Mouse (Mus musculus) heart, embryonic 16.5 days (tissue): ENCODE results near the gene Gsn. TPM values are rescaled to one million over a fixed set of nuclear protein-coding genes. Genes with fewer than 3 reads are reported as not detected.

Experiments used
- ATAC-seq: fragments of 200-750 bp; cut with Nextera tagmentation; replicated peaks from 2 replicates; pipeline ENCODE4 v1.8.0; 2017; ENCODE audit warnings: moderate number of reproducible peaks; ENCODE audit not compliant: insufficient read depth, low FRiP score; ENCODE audit errors: extremely low read depth
- H3K27ac ChIP-seq: fragments of 300-500 bp; sonication (generic); 2 replicates; pipeline ENCODE4 v1.5.1; 2014; ENCODE audit warnings: mild to moderate bottlenecking, low read length, control low read depth, moderate library complexity
- H3K27me3 ChIP-seq: fragments of 300-500 bp; sonication (generic); 2 replicates; pipeline ENCODE4 v1.6.1; 2014; ENCODE audit warnings: low read length, mixed read lengths; ENCODE audit not compliant: control insufficient read depth, insufficient read depth
- H3K36me3 ChIP-seq: fragments of 300-500 bp; sonication (generic); 2 replicates; pipeline ENCODE4 v1.6.1; 2014; ENCODE audit not compliant: control insufficient read depth, insufficient read depth
- H3K4me1 ChIP-seq: fragments of 300-500 bp; sonication (generic); 2 replicates; pipeline ENCODE4 v1.6.1; 2014; ENCODE audit warnings: low read length, mixed read lengths; ENCODE audit not compliant: control insufficient read depth, insufficient read depth
- H3K4me2 ChIP-seq: fragments of 300-500 bp; sonication (generic); 2 replicates; pipeline ENCODE4 v1.6.1; 2014; ENCODE audit warnings: low read depth, mild to moderate bottlenecking, control low read depth, low read length
- H3K4me3 ChIP-seq: fragments of 300-500 bp; sonication (generic); 2 replicates; pipeline ENCODE4 v1.5.1; 2014; ENCODE audit warnings: mild to moderate bottlenecking, control low read depth, low read length
- H3K9ac ChIP-seq: fragments of 300-500 bp; sonication (generic); 2 replicates; pipeline ENCODE4 v1.6.1; 2014; ENCODE audit warnings: low read length, control low read depth
- H3K9me3 ChIP-seq: fragments of 300-500 bp; sonication (generic); replicated peaks from 2 replicates; pipeline ENCODE4 v1.6.1; 2016; ENCODE audit warnings: low read length; ENCODE audit not compliant: control insufficient read depth
- WGBS: fragments of 180-500 bp; shearing (Covaris S2); extraction: QIAGEN DNeasy Blood & Tissue Kit; methylation state at CpG from one replicate; pipeline ENCODE4 v1.1.7; 2014; 5-methylcytosine and 5-hydroxymethylcytosine counted together
- polyA plus RNA-seq: library from polyadenylated mRNA; unstranded; fragments of >200 nt; fragmentation: Nextera tagmentation; extraction: Ambion mirVana; gene quantifications from 2 replicates; pipeline ENCODE4 v1.2.1, GENCODE M21; 2015

The Gsn gene
- polyA plus RNA-seq, 1 experiment from 2014 or later: 348 TPM

GRCm38 (mm10) chr2:35235021-35235420, 21.2 kb upstream of the Gsn start:
- H3K4me3 ChIP-seq: no peak overlapping the region
- ATAC-seq: no peak
- H3K9ac ChIP-seq: no peak overlapping the region
- no peak overlapping the region for H3K27ac ChIP-seq
- WGBS: 72% methylated on average over 6 of the region's 6 CpGs
- H3K9me3 ChIP-seq: no peaks in the 10 kb centered on the region
- H3K36me3 ChIP-seq: no peaks in the 10 kb centered on the region
- H3K4me2 ChIP-seq: no peak overlapping the region
- peaks cover 32% of the 10 kb centered on the region for H3K4me1 ChIP-seq
- no peaks in the 10 kb centered on the region for H3K27me3 ChIP-seq

- no peak overlapping the region for H3K4me3 ChIP-seq
- H3K9me3 ChIP-seq: peaks cover 8% of the 10 kb centered on the region
- no peak overlapping the region for H3K27ac ChIP-seq
- H3K4me1 ChIP-seq: no peaks in the 10 kb centered on the region
- 40% methylated on average over 3 of the region's 3 CpGs for WGBS
- ATAC-seq: no peak
- H3K27me3 ChIP-seq: no peaks in the 10 kb centered on the region
- H3K36me3 ChIP-seq: no peaks in the 10 kb centered on the region
- no peak overlapping the region for H3K9ac ChIP-seq
- H3K4me2 ChIP-seq: no peak overlapping the region
These were observed 11.9 kb upstream of the Gsn start for GRCm38 (mm10) chr2:35244241-35244640.

- no peaks in the 10 kb centered on the region for H3K27me3 ChIP-seq
These were observed 8.4 kb upstream of the Gsn start for GRCm38 (mm10) chr2:35247763-35248162.

GRCm38 (mm10) chr2:35252733-35253132, 3.4 kb upstream of the Gsn start:
- ATAC-seq: no peak
- Histone ChIP-seq H3K9ac (no peak overlapping the region), H3K36me3 (no peaks in the 10 kb centered on the region), H3K27me3 (no peaks in the 10 kb centered on the region), H3K4me3 (no peak overlapping the region), H3K9me3 (no peaks in the 10 kb centered on the region; the same call in 1 of the 2 replicates), H3K4me2 (no peak overlapping the region), H3K27ac (no peak overlapping the region), H3K4me1 (peaks cover 14% of the 10 kb centered on the region)
- 42% methylated on average over 6 of the region's 6 CpGs for WGBS

More at GRCm38 (mm10) chr2:35247763-35248162, 8.4 kb upstream of the Gsn start:
- Histone ChIP-seq H3K9me3 (peaks cover 4% of the 10 kb centered on the region), H3K4me3 (no peak overlapping the region), H3K36me3 (no peaks in the 10 kb centered on the region), H3K4me2 (no peak overlapping the region), H3K27ac (no peak overlapping the region), H3K9ac (no peak overlapping the region), H3K4me1 (no peaks in the 10 kb centered on the region)
- ATAC-seq: no peak
- 45% methylated on average over 5 of the region's 5 CpGs for WGBS

GRCm38 (mm10) chr2:35253751-35254150, 2.4 kb upstream of the Gsn start:
- Histone ChIP-seq H3K4me2 (no peak overlapping the region), H3K36me3 (no peaks in the 10 kb centered on the region), H3K4me1 (peaks cover 24% of the 10 kb centered on the region), H3K9ac (no peak overlapping the region), H3K27ac (no peak overlapping the region), H3K4me3 (no peak overlapping the region), H3K27me3 (no peaks in the 10 kb centered on the region), H3K9me3 (no peaks in the 10 kb centered on the region; the same call in 1 of the 2 replicates)
- WGBS: 89% methylated on average over 4 of the region's 4 CpGs
- ATAC-seq: no peak

- H3K27me3 ChIP-seq: no peaks in the 10 kb centered on the region
- 77% methylated on average over 5 of the region's 5 CpGs for WGBS
- no peak overlapping the region for H3K4me3 ChIP-seq
- H3K36me3 ChIP-seq: no peaks in the 10 kb centered on the region
- no peak overlapping the region for H3K27ac ChIP-seq
- H3K4me2 ChIP-seq: no peak overlapping the region
- no peak for ATAC-seq
- H3K4me1 ChIP-seq: peaks cover 35% of the 10 kb centered on the region
- H3K9me3 ChIP-seq: no peaks in the 10 kb centered on the region
- no peak overlapping the region for H3K9ac ChIP-seq
These were observed 1.2 kb upstream of the Gsn start for GRCm38 (mm10) chr2:35255004-35255403.

GRCm38 (mm10) chr2:35255462-35255861, 718 bp upstream of the Gsn start:
- 78% methylated on average over 7 of the region's 7 CpGs for WGBS
- Histone ChIP-seq H3K27ac (peak overlapping the region; percentile 64; the same call in 1 of the 2 replicates), H3K4me3 (peak overlapping the region; percentile 66; the same call in 1 of the 2 replicates), H3K36me3 (no peaks in the 10 kb centered on the region), H3K9ac (peak overlapping the region; percentile 77; the same call in 1 of the 2 replicates), H3K27me3 (no peaks in the 10 kb centered on the region), H3K4me2 (no peak overlapping the region), H3K9me3 (no peaks in the 10 kb centered on the region), H3K4me1 (peaks cover 40% of the 10 kb centered on the region)
- ATAC-seq: no peak

GRCm38 (mm10) chr2:35256932-35257331, 752 bp downstream of the Gsn start:
- WGBS: 38% methylated on average over 8 of the region's 8 CpGs
- H3K4me3 ChIP-seq: peak overlapping the region; percentile 66
- ATAC-seq: no peak
- no peaks in the 10 kb centered on the region for H3K27me3 ChIP-seq
- peak overlapping the region; percentile 80 for H3K4me2 ChIP-seq
- H3K9ac ChIP-seq: peak overlapping the region; percentile 77
- no peaks in the 10 kb centered on the region for H3K36me3 ChIP-seq
- no peaks in the 10 kb centered on the region for H3K9me3 ChIP-seq
- H3K27ac ChIP-seq: peak overlapping the region; percentile 96
- peaks cover 44% of the 10 kb centered on the region for H3K4me1 ChIP-seq

GRCm38 (mm10) chr2:35257886-35258285, 1.7 kb downstream of the Gsn start:
- no peak for ATAC-seq
- peaks cover 49% of the 10 kb centered on the region for H3K4me1 ChIP-seq
- H3K4me3 ChIP-seq: peak overlapping the region; percentile 66
- H3K9ac ChIP-seq: peak overlapping the region; percentile 77
- H3K36me3 ChIP-seq: no peaks in the 10 kb centered on the region
- 66% methylated on average over 2 of the region's 2 CpGs for WGBS
- peak overlapping the region; percentile 96 for H3K27ac ChIP-seq
- no peaks in the 10 kb centered on the region for H3K9me3 ChIP-seq
- H3K4me2 ChIP-seq: peak overlapping the region; percentile 80
- no peaks in the 10 kb centered on the region for H3K27me3 ChIP-seq
